Mouse (Mus musculus) limb, embryonic 11.5 days (tissue): ENCODE results near the gene Plpp1. TPM values are rescaled to one million over a fixed set of nuclear protein-coding genes. Genes with fewer than 3 reads are reported as not detected.

Source experiments
- ATAC-seq: fragments of 200-750 bp; cut with Nextera tagmentation; 2 replicates; pipeline ENCODE4 v1.8.0; 2017; ENCODE audit warnings: low read depth; ENCODE audit not compliant: insufficient number of reproducible peaks, low FRiP score, low TSS enrichment
- DNase-seq: peaks from one replicate; pipeline ENCODE4 v3.0.0-alpha.2; 2015; ENCODE audit warnings: low spot score
- H3K27ac ChIP-seq: fragments of 300-500 bp; sonication (generic); replicated peaks from 2 replicates; pipeline ENCODE4 v1.5.1; 2014; ENCODE audit warnings: low read depth, mild to moderate bottlenecking, low read length
- H3K27me3 ChIP-seq: fragments of 300-500 bp; sonication (generic); 2 replicates; pipeline ENCODE4 v1.6.1; 2014; ENCODE audit warnings: mild to moderate bottlenecking, low read length, mixed read lengths; ENCODE audit not compliant: control insufficient read depth, insufficient read depth
- H3K36me3 ChIP-seq: fragments of 300-500 bp; sonication (generic); 2 replicates; pipeline ENCODE4 v1.6.1; 2014; ENCODE audit warnings: mild to moderate bottlenecking, low read length, moderate library complexity, mixed read lengths; ENCODE audit not compliant: control insufficient read depth, insufficient read depth
- H3K4me1 ChIP-seq: fragments of 300-500 bp; sonication (generic); 2 replicates; pipeline ENCODE4 v1.6.1; 2014; ENCODE audit warnings: low read length, mixed read lengths; ENCODE audit not compliant: control insufficient read depth, insufficient read depth
- H3K4me2 ChIP-seq: fragments of 300-500 bp; sonication (generic); 2 replicates; pipeline ENCODE4 v1.6.1; 2014; ENCODE audit warnings: low read depth, mild to moderate bottlenecking, moderate library complexity; ENCODE audit not compliant: severe bottlenecking
- H3K4me3 ChIP-seq: fragments of 300-500 bp; sonication (generic); 2 replicates; pipeline ENCODE4 v1.5.1; 2014; ENCODE audit warnings: low read depth, low read length
- H3K9ac ChIP-seq: fragments of 300-500 bp; sonication (generic); 2 replicates; pipeline ENCODE4 v1.6.1; 2014; ENCODE audit warnings: mild to moderate bottlenecking, low read length
- H3K9me3 ChIP-seq: fragments of 300-500 bp; sonication (generic); 2 replicates; pipeline ENCODE4 v1.6.1; 2016; ENCODE audit warnings: low read length; ENCODE audit not compliant: control insufficient read depth
- WGBS: fragments of 180-500 bp; shearing (Covaris S2); extraction: QIAGEN DNeasy Blood & Tissue Kit; methylation state at CpG from one replicate; pipeline ENCODE4 v1.1.7; 2014; 5-methylcytosine and 5-hydroxymethylcytosine counted together
- polyA plus RNA-seq: library from polyadenylated mRNA; unstranded; fragments of >200 nt; fragmentation: Nextera tagmentation; extraction: Ambion mirVana; gene quantifications from 2 replicates; pipeline ENCODE4 v1.2.1, GENCODE M21; 2014

Gene Plpp1
- 21.7 and 22.4 TPM in 2 replicates for polyA plus RNA-seq

GRCm38 (mm10) chr13:112800597-112801380 lies at the start of gene Plpp1:
Gene Plpp1, plus strand, starts transcription at chr13:112800792.
- Histone ChIP-seq H3K36me3 (no peaks in the 10 kb centered on the region; the same call in 1 of the 2 replicates), H3K4me2 (peak within 1 kb of the TSS; percentile 90), H3K4me3 (peak within 1 kb of the TSS; percentile 73), H3K9me3 (no peaks in the 10 kb centered on the region), H3K4me1 (no peaks in the 10 kb centered on the region), H3K27me3 (no peaks in the 10 kb centered on the region), H3K9ac (peak within 1 kb of the TSS; percentile 68), H3K27ac (peak within 1 kb of the TSS; percentile 93)
- ATAC-seq (peak; percentile 97), DNase-seq (peak; percentile 97)
- under 1% methylated on average over 82 of the region's 83 CpGs for WGBS

GRCm38 (mm10) chr13:112751454-112752308 lies 48.9 kb upstream of the Plpp1 start:
- DNase-seq (peak; percentile 69), ATAC-seq (no peak)
- Histone ChIP-seq H3K9me3 (no peaks in the 10 kb centered on the region), H3K9ac (no peak overlapping the region), H3K4me3 (no peak overlapping the region), H3K4me1 (peaks cover 9% of the 10 kb centered on the region), H3K4me2 (no peak overlapping the region), H3K27ac (peak overlapping the region; percentile 39; the same call in 1 of the 2 replicates), H3K36me3 (no peaks in the 10 kb centered on the region), H3K27me3 (no peaks in the 10 kb centered on the region)
- WGBS: 32% methylated on average over 18 of the region's 18 CpGs

GRCm38 (mm10) chr13:112752309-112752975 lies 48.1 kb upstream of the Plpp1 start:
- Histone ChIP-seq H3K9ac (no peak overlapping the region), H3K36me3 (no peaks in the 10 kb centered on the region), H3K4me2 (no peak overlapping the region), H3K27me3 (no peaks in the 10 kb centered on the region), H3K4me1 (peaks cover 9% of the 10 kb centered on the region), H3K9me3 (no peaks in the 10 kb centered on the region), H3K27ac (no peak overlapping the region), H3K4me3 (no peak overlapping the region)
- ATAC-seq: no peak
- 74% methylated on average over 11 of the region's 11 CpGs for WGBS
- no peak for DNase-seq

- Histone ChIP-seq H3K27me3 (no peaks in the 10 kb centered on the region), H3K36me3 (no peaks in the 10 kb centered on the region), H3K4me1 (peaks cover 9% of the 10 kb centered on the region), H3K4me3 (no peak overlapping the region), H3K9me3 (no peaks in the 10 kb centered on the region), H3K9ac (no peak overlapping the region), H3K4me2 (no peak overlapping the region), H3K27ac (no peak overlapping the region)
- DNase-seq: no peak
- 85% methylated on average over 9 of the region's 9 CpGs for WGBS
- ATAC-seq: no peak
These were observed 47.1 kb upstream of the Plpp1 start for GRCm38 (mm10) chr13:112753522-112753921.

- Histone ChIP-seq H3K36me3 (no peaks in the 10 kb centered on the region), H3K4me2 (no peak overlapping the region), H3K27me3 (no peaks in the 10 kb centered on the region), H3K27ac (no peak overlapping the region), H3K4me1 (peaks cover 13% of the 10 kb centered on the region), H3K9ac (no peak overlapping the region), H3K4me3 (no peak overlapping the region), H3K9me3 (no peaks in the 10 kb centered on the region)
- DNase-seq (peak; percentile 58), ATAC-seq (no peak)
- WGBS: 42% methylated on average over 4 of the region's 4 CpGs
These were observed 45.7 kb upstream of the Plpp1 start for GRCm38 (mm10) chr13:112754871-112755270.

- H3K9ac ChIP-seq: no peak overlapping the region; the same call in 1 of the 2 replicates
- H3K4me1 ChIP-seq: peaks cover 13% of the 10 kb centered on the region
- 55% methylated on average over 11 of the region's 11 CpGs for WGBS
- peak; percentile 41 for DNase-seq
- H3K4me2 ChIP-seq: no peak overlapping the region
- no peak for ATAC-seq
- H3K36me3 ChIP-seq: no peaks in the 10 kb centered on the region
- no peak overlapping the region for H3K27ac ChIP-seq
- no peaks in the 10 kb centered on the region for H3K27me3 ChIP-seq
- no peak overlapping the region for H3K4me3 ChIP-seq
- no peaks in the 10 kb centered on the region for H3K9me3 ChIP-seq
These were observed 45.0 kb upstream of the Plpp1 start for GRCm38 (mm10) chr13:112755507-112756010.

- H3K27ac ChIP-seq: no peak overlapping the region
- DNase-seq (no peak), ATAC-seq (no peak)
- no peak overlapping the region for H3K4me3 ChIP-seq
- no peaks in the 10 kb centered on the region for H3K9me3 ChIP-seq
- H3K36me3 ChIP-seq: no peaks in the 10 kb centered on the region
- H3K4me1 ChIP-seq: peaks cover 11% of the 10 kb centered on the region
- H3K27me3 ChIP-seq: no peaks in the 10 kb centered on the region
- no peak overlapping the region for H3K9ac ChIP-seq
- H3K4me2 ChIP-seq: no peak overlapping the region
- WGBS: 86% methylated on average over 9 of the region's 9 CpGs
These were observed 43.2 kb upstream of the Plpp1 start for GRCm38 (mm10) chr13:112757395-112757794.

GRCm38 (mm10) chr13:112758546-112759090 lies 42.0 kb upstream of the Plpp1 start:
- peaks cover 11% of the 10 kb centered on the region for H3K4me1 ChIP-seq
- no peak overlapping the region for H3K9ac ChIP-seq
- H3K27ac ChIP-seq: no peak overlapping the region
- H3K4me3 ChIP-seq: no peak overlapping the region
- DNase-seq: no peak
- H3K9me3 ChIP-seq: no peaks in the 10 kb centered on the region
- no peak overlapping the region for H3K4me2 ChIP-seq
- H3K27me3 ChIP-seq: no peaks in the 10 kb centered on the region
- ATAC-seq: no peak
- WGBS: 72% methylated on average over 6 of the region's 6 CpGs
- no peaks in the 10 kb centered on the region for H3K36me3 ChIP-seq
